Mouse (Mus musculus): ENCODE measurements at regions not wholly inside any gene's neighbourhood (a gene's known extent, or its start where the extent isn't known, plus 50 kb on each side); places are given as distances from the start of the nearest gene placed in this dataset.

DNA sequence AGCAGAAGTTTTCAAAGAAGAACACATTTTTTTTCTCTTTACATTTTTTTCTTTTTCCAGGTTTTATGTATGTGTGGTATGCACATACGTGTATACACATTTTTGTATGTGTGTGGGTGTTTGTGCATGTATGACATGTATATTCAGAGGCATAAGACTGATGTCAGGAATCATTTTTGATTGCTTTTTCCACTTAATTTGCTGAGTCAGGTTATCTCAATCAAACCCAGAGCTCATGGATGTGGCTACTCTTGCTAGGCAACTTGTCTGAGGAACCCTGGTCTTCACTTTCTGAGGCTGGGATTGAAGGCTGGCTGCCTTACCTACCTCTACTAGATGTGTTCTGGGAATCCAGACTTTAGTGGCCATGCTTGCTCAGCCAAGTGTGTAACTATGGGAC is 174.2 kb upstream of the Stt3b start:
- DNase-seq = no peak

DNA sequence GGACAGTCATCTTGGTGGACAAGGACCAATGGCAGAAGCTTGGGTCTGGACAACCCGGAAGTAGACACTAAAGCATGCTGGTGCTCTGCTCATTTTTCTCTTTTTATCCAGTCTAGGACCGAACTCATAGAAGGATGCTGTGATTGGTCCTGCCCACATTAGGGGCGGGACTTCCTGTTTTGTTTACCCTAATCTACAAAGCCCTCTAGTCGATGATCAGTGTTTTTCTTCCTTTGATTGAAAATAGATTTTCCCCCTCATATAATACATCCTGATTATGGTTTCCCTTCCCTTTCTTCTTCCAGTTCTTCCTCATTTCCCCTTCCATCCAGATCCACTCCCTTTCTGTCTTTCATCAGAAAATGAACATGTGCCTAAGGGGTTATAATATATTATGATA is 175.0 kb upstream of the Stt3b start:
- no peak for DNase-seq

DNA sequence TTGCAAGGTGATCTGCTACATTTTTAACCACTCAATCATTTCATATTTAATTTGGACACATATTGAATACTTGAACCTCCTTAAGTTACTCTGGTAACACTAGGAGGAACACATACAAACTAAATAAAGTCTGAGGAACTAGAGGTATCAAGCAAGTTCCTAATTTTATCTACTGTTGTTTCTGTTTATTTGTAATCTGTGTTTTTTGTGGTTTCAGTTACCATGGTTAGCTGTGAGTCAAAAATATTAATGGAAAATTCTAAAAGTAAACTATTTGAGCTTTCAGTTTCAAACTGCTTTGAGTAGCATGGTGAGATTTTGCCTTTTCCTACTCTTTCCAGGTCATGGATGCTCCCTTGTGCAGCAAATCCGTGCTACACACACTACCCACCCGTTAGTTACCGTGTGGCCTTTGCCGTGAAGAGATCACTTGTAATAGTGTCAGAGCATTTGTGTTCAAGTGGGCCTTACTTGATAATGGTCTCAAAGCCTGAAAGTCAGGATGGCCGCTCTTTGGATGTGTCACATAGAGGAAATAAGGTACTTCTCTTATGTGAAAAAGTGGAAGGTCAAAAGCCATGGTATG is 177.0 kb upstream of the Stt3b start:
- DNase-seq = no peak

DNA sequence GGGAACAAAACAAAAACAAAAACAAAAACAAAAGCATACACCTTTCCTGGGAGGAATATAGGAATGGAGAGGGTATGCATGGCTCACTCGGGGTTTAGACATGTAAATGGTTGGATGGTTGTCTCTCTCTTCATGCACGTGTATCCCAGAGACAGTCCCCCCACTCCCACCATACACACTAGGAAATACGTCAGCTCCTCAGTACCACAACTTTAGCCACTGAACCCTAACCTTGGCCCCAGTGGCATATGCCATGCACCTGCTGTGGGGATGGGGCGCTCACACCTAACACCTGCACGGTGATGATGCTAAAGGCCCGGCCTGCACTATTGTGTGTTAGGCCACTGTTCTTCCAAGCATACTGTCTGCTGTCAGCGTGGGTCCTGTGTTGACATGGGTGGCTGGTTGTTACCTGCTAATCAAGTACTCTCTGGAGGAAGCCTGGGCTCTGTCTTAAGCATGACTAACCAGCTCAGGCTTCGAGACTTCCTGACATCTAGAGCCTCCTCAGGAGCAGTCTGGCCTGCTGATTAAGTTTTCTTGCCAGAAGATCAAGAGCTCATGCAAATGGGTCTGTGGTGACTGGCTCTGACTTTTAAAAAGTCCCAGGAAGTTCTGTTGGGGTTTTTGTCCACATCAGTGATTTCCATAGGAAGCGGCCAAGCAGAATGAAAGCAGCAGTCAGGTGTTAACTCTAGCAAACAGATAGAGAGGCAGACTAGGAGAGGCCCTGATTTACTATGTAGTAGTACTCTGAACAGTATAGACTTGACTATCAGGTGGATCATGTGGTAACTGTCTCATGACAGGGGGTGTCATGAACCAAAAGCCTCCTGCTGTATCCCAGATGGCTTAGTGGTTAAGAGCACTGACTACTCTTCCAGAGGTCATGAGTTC is 178.9 kb upstream of the Stt3b start:
- DNase-seq = no peak

DNA sequence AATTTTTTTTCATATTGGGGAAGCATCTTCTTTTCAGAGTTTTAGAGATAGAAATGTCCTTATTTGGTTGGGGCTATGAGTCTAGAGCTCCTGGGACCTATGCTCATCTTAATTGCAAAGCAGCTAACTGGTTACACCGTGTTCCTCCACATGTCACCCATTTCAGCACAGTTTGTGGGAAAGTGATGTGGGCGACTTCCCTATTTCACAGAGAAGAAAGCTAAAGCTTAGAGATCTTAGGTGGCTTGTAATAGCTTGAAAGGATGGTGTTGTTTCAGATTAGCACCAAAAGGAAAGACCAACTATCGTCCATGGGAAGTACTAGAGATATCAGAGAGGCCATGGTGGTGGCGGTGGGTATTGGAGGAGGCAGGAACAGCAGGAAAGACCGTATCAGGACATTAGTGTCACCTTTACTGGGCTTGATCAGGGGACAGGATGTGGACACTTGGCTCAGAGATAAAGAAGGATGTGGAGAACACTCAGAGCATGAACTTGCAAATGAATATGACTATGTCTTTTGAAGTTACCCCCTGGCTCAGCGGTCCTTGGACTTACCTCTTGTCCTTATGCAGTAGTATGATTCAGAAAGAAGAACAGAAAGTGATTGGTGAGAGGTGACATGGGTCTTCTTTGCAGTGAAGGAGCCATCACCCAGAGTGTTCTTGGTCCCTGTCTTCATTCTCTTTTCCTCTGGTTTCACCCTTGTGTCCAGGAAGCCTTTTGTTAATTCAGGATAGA is 182.4 kb upstream of the Stt3b start:
- no peak for DNase-seq

DNA sequence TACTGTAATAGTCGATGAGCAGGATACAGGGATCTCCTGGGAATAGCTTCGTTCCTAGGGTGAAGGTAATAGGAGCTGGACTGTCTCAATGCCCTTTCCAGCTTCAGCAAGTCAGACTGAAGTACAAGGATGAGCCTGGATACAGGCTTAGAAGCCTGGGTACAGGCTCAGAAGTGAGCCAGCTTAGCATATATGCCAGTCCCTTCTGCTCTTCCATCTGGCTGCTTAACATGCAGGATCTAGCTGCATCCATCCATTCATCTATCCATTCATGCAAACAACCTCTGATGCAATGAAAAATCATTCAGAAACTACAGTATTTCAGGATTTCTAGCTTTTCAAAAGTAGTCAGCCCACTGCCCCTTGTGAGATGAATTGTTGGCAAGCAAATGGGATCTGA is 183.5 kb upstream of the Stt3b start:
- DNase-seq = no peak

DNA sequence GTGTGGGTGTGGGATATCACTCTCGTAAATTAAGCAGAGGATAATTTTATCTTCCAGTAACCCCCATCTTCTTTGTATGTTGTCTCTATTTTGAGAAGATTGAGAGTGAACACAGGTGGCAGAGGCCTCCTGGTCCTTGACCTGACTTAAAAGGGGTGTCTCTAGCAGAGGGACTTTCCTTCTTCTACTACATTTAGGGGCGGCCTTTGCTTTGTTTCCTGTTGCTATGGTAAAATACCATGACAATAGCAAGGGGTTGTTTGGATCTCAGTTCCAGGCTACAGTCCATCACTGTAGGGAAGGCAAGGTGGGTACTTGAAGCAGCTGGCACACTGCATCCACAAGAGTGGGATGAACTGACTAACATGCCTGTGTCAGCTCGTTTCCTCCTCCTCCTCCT is 189.3 kb upstream of the Stt3b start:
- DNase-seq = no peak

DNA sequence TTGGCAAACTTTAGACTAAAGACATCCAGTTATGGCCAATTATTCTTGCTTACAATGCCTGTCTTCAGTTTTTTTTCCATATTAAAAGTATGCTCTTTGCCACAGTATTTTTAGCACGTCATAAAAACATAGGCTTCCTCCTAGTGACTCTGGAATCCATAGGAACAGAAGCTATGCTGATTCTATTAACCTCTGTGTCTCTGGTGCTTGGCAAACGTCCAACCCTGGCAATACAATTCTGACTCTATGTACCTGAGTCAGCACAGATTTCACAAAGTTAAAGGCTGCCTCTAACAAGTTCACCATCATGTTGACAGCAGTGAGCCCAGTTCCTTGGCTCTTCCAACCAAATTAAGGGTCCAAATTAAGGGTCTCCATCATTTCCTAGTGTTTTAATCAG is 194.6 kb upstream of the Stt3b start:
- DNase-seq = no peak

DNA sequence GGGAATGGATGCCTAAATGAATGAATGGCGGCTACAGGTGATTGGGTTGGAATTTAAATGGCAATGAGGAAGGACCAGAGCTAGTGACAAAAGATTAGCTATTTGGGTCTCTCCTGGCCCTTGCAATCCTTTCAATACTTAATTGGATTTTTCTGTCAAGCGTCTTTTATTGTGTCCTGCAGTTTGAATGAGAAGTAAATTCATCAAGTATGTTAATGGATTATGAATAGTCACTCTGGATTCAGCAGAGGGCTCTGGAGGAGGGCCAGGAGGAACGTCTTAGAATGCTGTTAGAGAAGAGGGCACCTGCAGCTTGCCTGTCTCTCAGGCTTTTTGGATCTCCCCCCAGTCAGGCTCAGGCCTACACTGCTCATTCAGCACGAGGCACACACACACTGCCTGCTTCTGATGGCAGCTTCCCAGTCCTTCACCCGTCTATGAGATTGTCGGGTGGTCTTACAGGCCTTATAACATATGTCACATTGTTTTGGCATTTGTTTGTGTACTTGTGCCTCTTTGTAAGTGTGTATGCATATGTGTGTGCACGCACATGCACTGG is 197.0 kb upstream of the Stt3b start:
- DNase-seq = no peak

DNA sequence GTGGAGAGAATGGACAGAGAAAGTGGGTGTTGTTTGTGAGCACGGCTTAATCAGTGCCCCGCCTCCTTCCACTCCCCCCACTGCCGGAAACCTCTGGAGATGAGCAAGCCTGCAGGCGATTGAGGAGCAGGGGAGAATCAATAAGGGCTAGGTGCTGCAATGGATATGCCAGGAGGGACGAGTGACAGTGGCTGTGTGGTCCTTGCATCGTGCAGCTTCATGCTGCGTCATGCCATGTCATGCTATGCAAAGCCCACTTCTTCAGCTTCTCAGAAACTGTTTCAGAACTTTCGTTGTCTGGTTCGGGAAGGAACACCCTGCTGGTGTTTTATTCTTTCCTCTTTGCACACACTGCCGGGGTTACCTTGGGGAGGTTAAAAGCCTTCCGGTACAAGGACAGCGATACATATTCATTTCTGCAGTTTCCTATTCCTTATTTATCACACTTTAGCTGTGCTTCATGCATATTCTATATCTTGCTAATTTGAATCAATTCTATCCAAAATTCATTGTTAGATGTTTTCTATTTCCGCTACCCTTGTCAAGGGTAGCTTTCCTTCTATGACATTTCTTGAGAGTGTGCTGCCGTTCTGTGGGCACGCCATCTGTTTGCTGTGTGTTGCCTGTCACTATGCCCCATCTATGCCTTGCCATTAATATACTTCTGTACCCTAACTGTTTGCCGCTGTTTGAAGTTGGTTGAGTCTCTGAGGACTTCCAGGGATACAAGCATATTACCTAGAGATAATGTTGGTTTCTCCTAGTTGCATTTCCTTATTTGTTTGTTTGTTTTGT is 202.8 kb upstream of the Stt3b start:
- DNase-seq = no peak

DNA sequence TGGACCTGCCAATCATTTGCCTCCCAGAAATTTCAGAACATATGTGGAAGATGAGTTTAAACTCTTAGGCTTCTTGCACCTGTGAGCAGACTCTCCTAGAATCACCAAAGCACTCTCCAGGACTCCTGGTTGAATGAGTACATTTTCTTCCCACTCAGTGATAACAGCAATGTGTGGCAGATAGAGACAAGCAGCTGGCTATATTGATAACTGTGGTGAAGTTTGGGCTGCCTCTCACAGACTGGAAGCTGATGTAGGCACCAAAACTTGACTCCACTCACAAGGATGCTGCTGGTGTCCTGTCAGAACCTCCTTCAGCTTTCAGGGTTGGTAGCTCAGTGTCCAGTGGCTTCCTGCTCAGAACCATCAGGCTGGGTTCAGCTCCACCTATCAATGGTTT is 207.7 kb upstream of the Stt3b start:
- DNase-seq = no peak

DNA sequence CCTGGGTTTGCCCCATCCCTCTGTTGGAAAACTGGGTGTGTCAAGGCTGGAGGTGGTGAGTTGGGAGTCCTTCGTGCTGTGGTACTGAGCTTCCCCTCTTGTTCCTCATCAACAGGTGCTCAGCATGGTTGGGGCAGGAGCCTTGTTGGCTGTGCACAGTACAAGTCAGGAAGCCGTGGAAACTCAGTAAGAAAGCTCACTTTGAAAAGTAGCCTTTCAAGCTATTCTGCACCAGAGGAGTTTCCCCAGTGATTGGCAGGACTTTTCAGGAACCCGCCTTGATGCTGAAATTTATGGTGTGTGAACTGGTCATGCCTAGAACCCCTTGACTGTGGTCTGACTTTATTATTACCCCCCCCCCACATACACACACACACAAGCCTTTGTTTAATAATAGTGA is 213.9 kb upstream of the Stt3b start:
- no peak for DNase-seq

DNA sequence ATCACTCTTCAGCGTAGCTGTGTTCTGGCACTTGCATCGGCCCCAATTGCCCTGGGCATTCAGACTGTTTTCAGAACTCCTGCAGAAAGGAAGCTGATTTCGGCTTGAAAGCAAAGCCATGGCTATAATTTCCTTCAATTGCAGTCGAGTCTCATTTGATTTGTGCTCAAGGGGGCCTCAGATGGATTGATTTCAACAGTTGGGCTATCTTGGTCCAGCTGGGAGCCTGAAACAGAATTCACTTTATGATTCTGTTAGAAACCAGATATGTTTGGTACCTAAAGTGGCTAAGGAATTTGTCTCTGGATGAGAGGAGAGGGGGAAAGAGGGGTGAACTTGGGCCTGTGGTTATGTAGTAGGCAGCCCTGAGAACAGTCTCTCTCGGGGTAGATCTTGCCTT is 214.4 kb upstream of the Stt3b start:
- DNase-seq = no peak

DNA sequence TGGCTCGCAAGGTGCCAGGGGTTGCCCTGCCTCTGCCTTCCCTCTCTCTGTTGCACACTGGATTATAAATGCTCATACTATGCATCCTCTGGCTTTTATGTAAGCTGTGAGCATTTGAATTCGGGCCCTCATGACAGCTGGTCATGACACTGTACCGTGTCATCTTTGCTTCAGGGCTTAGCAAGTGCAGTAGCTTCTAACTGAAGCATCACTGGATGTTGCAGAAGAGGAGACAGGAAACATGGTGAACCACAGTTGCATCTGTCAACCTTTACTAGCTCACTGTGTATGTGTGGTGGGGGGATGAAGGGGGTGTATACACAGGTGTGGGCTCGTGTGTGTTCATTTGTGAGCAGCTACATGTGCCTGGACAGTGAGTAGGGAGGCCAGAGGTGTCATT is 216.1 kb upstream of the Stt3b start:
- no peak for DNase-seq

DNA sequence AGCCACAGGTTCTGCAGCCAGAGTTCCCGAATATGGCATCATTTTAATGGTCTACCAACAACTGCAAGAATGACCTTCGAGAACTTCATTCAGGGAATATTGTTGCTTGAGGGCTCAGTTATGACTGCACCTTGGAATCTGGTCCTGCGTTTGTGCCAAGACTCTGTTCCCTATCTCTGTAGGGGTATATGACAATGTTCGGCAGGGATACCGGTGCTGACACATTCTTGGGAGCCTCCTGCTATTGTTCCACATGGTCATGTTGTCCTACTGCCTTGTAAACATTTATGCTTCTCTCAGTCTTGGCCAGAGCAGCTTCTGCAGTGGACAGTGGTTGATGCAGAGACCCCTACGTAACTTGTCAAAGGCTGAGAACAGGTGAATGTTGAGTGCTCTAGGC is 216.8 kb upstream of the Stt3b start:
- peak; percentile 25 for DNase-seq

DNA sequence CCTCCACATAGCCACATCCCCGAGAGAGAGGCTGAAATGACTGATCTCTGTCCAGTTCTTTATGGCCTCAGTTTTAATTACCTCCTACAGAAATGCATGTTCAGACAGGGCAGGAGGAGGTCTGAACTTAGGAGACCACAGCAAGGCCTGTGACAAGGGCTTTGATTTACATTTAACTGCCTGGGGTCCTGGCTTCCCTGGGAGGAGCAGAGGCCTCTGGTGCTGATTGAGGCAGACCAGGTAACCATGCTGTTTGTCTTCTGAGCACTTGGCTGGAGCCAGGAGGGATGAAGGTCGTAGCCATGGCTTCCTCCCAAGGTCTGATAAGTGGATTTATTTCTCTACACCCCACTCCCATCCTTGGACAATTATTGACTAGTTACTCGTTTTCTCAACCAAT is 224.0 kb upstream of the Stt3b start:
- no peak for DNase-seq

DNA sequence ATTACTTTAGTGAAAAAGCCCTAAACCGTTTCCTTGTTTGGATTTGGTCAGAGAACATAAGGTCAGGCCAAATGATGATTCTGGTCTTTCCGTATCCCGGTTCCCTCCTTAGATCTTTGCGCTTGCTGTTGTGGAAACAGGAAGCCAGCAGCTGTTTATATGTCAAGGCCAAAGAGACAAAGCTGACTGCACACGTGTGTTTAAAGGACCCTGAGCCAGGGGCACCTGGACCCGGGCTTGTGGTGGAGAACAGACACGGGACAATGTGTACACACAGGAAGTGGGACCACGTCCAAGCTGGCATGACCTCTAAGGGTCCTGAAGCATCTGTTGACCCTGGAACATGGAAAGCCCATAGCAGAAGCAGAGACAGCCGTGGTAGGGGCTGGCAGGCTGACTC is 233.4 kb upstream of the Stt3b start:
- peak; percentile 59 for DNase-seq

DNA sequence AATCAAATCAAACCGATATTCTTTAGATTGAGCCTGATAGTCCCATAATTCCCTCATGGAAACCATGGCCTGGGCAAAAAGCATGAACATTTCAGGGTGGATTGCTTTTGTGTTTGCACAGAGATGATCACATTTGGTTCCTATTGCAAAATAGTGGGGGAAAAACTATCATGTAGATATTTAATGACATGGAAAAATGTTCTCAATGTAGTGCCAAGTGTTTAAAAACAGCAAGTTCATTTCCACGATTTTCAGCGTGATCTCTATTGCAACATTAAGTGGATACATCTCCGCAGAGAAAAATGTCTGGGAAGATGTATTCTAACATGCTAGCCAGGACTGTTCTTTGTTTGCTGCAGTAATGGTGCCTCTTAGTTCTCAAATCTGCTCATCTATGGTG is 235.0 kb upstream of the Stt3b start:
- DNase-seq = no peak

DNA sequence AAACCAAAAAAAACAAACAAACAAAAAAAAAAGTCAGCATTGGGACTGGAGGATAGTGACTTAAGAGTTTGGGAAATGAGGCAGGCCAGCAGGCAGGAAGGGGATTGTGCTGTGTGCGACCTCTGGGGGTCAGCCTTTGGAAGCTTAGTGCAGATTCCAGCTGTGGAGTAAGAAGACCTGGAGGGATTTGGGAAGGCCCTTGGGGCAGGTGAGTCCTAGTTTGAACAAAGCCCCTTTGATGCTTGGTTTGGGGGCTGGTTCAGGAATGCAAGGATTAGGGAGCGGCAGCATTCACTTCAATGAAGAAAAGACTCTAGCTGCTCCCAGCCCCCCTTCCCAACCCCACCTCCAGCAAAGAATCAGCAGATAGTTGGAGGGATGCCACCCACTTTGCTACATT is 235.6 kb upstream of the Stt3b start:
- no peak for DNase-seq

DNA sequence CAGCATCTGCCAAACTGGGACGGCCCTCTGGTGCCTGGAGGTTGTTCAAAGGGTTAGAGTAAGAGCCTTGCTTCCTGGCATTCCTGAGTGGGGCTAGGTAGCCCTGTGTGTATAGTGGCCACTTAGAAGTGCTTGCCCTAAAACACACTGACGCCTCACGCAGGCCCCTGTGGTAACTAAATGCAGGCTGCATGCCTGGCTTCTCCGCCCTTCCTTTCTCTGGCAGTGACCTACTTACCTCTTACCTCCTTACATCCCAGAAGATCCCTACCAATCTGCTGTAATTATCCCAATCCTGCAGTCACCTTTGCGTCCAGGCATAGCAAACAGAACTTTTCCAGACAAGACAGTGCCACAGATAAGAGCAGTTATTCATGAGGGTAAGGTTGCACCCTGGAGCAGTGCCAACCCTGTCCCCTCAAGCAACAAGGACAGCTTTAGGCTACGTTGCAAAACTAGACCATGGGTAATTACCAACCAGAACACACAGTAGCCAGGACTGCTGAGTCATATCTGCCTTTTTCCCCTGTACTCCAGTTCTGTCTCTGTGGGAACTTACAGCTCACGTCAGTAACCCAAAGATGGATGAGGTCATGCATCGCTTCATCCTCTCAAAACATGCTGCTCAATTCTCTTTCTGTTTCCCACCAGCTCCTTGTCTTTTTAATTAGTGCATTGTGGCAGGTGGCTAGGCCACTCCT is 237.6 kb upstream of the Stt3b start:
- DNase-seq = no peak

DNA sequence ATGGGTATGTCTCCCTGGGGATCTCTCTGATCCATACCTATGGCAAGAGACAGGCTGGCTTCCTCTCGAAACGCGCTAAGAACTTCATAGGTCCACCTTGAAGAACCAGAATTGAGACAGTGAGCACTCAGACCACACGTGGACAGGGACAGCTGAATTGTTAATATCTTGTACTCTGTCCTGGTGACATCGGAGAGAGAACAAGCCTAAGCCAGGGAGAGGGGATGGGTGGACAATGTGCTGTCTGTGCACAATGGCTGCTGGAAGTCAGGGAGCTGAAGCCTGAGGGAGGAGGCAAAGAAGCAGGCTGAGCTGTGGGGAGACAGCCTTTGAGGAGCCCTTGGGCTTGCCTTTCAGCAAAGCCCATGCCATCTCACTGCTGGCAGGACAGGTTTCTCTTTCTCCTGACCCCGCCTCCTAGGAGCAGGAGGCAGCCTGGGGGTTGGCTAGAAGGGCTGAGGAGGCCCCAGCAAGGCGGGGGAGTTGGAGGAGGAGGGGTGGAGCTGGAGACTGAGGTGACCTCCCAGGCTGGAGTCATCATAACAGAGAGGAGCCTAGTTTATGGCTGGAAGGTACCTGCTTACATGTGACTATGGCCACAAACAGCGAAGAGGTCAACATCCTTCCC is 238.6 kb upstream of the Stt3b start:
- no peak for DNase-seq

DNA sequence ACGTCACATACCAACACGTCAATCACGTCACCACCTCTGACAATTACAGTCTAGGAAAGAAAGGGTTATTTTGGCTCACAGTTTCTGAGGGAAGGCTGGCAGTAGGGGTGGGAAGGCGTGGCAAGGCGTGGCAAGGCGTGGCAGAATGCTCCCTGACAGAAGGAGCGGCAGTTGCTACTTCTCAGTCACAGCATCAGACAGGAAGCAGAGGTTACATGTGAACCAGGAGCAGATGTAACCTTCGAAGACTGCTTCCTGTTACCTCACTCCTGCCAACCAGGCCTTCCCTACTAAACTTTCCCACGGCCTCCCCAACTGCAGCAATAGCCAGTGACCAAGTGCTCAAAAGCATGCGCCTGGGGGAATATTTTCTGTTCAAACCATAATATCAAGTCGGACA is 240.9 kb upstream of the Stt3b start:
- DNase-seq = no peak
